Mouse (Mus musculus): ENCODE results near the gene Cog2. TPM values are rescaled to one million over a fixed set of nuclear protein-coding genes. Genes with fewer than 3 reads are reported as not detected.

The Cog2 gene
- polyA plus RNA-seq, 1 experiment from 2014 or later: 46.6 TPM

GRCm38 (mm10) chr8:124521946-124522345, 1.4 kb downstream of the Cog2 start:
- H3K9ac ChIP-seq (replicated peaks): no peak overlapping the region
- no peak overlapping the region for H3K27ac ChIP-seq (replicated peaks)
- peaks cover 13% of the 10 kb centered on the region for H3K4me1 ChIP-seq
- peaks cover 10% of the 10 kb centered on the region; the same call in 1 of the 2 replicates for H3K27me3 ChIP-seq
- no peaks in the 10 kb centered on the region for H3K9me3 ChIP-seq
- peak overlapping the region; percentile 85 for H3K4me2 ChIP-seq (replicated peaks)
- WGBS: 93% methylated on average over 6 of the region's 6 CpGs
- peaks cover 16% of the 10 kb centered on the region for H3K36me3 ChIP-seq
- peak overlapping the region; percentile 93 for H3K4me3 ChIP-seq
- ATAC-seq (ENCODE audit: low FRiP score, low read depth): no peak

GRCm38 (mm10) chr8:124526261-124526660, 5.7 kb downstream of the Cog2 start:
- Histone ChIP-seq H3K4me1 (peaks cover 11% of the 10 kb centered on the region), H3K4me2 (replicated peaks) (no peak overlapping the region), H3K9ac (replicated peaks) (no peak overlapping the region), H3K27me3 (no peaks in the 10 kb centered on the region), H3K36me3 (peaks cover 49% of the 10 kb centered on the region), H3K27ac (replicated peaks) (no peak overlapping the region), H3K4me3 (no peak overlapping the region), H3K9me3 (no peaks in the 10 kb centered on the region)
- no peak for ATAC-seq (ENCODE audit: low FRiP score, low read depth)
- 93% methylated on average over 11 of the region's 11 CpGs for WGBS

GRCm38 (mm10) chr8:124530076-124530475, 9.5 kb downstream of the Cog2 start:
- WGBS: 89% methylated on average over 14 of the region's 14 CpGs
- Histone ChIP-seq H3K9ac (replicated peaks) (no peak overlapping the region), H3K27ac (replicated peaks) (no peak overlapping the region), H3K4me2 (replicated peaks) (no peak overlapping the region), H3K4me1 (no peaks in the 10 kb centered on the region), H3K9me3 (no peaks in the 10 kb centered on the region), H3K36me3 (peaks cover 85% of the 10 kb centered on the region), H3K27me3 (no peaks in the 10 kb centered on the region), H3K4me3 (no peak overlapping the region)
- ATAC-seq (ENCODE audit: low FRiP score, low read depth): no peak

GRCm38 (mm10) chr8:124530556-124530955, 10.0 kb downstream of the Cog2 start:
- Histone ChIP-seq H3K27me3 (no peaks in the 10 kb centered on the region), H3K4me3 (no peak overlapping the region), H3K4me1 (no peaks in the 10 kb centered on the region), H3K36me3 (peaks cover 87% of the 10 kb centered on the region), H3K9me3 (no peaks in the 10 kb centered on the region), H3K9ac (replicated peaks) (no peak overlapping the region), H3K27ac (replicated peaks) (no peak overlapping the region), H3K4me2 (replicated peaks) (no peak overlapping the region)
- ATAC-seq (ENCODE audit: low FRiP score, low read depth): no peak
- 92% methylated on average over 7 of the region's 7 CpGs for WGBS

GRCm38 (mm10) chr8:124530996-124531395, 10.4 kb downstream of the Cog2 start:
- 88% methylated on average over 4 of the region's 4 CpGs for WGBS
- Histone ChIP-seq H3K27ac (replicated peaks) (no peak overlapping the region), H3K4me2 (replicated peaks) (no peak overlapping the region), H3K27me3 (no peaks in the 10 kb centered on the region), H3K9ac (replicated peaks) (no peak overlapping the region), H3K4me3 (no peak overlapping the region), H3K36me3 (peaks cover 87% of the 10 kb centered on the region), H3K9me3 (no peaks in the 10 kb centered on the region), H3K4me1 (no peaks in the 10 kb centered on the region)
- ATAC-seq (ENCODE audit: low FRiP score, low read depth): no peak

- Histone ChIP-seq H3K4me1 (no peaks in the 10 kb centered on the region), H3K27ac (replicated peaks) (no peak overlapping the region), H3K27me3 (no peaks in the 10 kb centered on the region), H3K4me3 (no peak overlapping the region), H3K9me3 (no peaks in the 10 kb centered on the region), H3K9ac (replicated peaks) (no peak overlapping the region), H3K36me3 (peaks cover 78% of the 10 kb centered on the region), H3K4me2 (replicated peaks) (no peak overlapping the region)
- no peak for ATAC-seq (ENCODE audit: low FRiP score, low read depth)
- WGBS: 97% methylated on average over 3 of the region's 3 CpGs
Observed at GRCm38 (mm10) chr8:124532626-124533025, 12.1 kb downstream of the Cog2 start.

GRCm38 (mm10) chr8:124535451-124535850, 14.9 kb downstream of the Cog2 start:
- no peak overlapping the region for H3K4me2 ChIP-seq (replicated peaks)
- peaks cover 89% of the 10 kb centered on the region for H3K36me3 ChIP-seq
- no peak overlapping the region for H3K27ac ChIP-seq (replicated peaks)
- no peaks in the 10 kb centered on the region for H3K9me3 ChIP-seq
- H3K9ac ChIP-seq (replicated peaks): no peak overlapping the region
- H3K4me1 ChIP-seq: no peaks in the 10 kb centered on the region
- H3K27me3 ChIP-seq: no peaks in the 10 kb centered on the region
- no peak overlapping the region for H3K4me3 ChIP-seq
- 94% methylated on average over 5 of the region's 5 CpGs for WGBS
- ATAC-seq (ENCODE audit: low FRiP score, low read depth): no peak

GRCm38 (mm10) chr8:124540906-124541305, 20.3 kb downstream of the Cog2 start:
- no peak overlapping the region for H3K4me3 ChIP-seq
- ATAC-seq (ENCODE audit: low FRiP score, low read depth): no peak
- H3K9ac ChIP-seq (replicated peaks): no peak overlapping the region
- no peak overlapping the region for H3K27ac ChIP-seq (replicated peaks)
- H3K4me1 ChIP-seq: no peaks in the 10 kb centered on the region
- peaks cover 91% of the 10 kb centered on the region for H3K36me3 ChIP-seq
- H3K9me3 ChIP-seq: no peaks in the 10 kb centered on the region
- WGBS: 95% methylated on average over 12 of the region's 12 CpGs
- H3K4me2 ChIP-seq (replicated peaks): no peak overlapping the region
- H3K27me3 ChIP-seq: no peaks in the 10 kb centered on the region

GRCm38 (mm10) chr8:124542001-124542400, 21.4 kb downstream of the Cog2 start:
- no peak overlapping the region for H3K9ac ChIP-seq (replicated peaks)
- no peaks in the 10 kb centered on the region for H3K27me3 ChIP-seq
- H3K9me3 ChIP-seq: no peaks in the 10 kb centered on the region
- H3K36me3 ChIP-seq: peaks cover 96% of the 10 kb centered on the region
- H3K27ac ChIP-seq (replicated peaks): no peak overlapping the region
- no peaks in the 10 kb centered on the region for H3K4me1 ChIP-seq
- no peak for ATAC-seq (ENCODE audit: low FRiP score, low read depth)
- WGBS: 95% methylated on average over 4 of the region's 4 CpGs
- no peak overlapping the region for H3K4me2 ChIP-seq (replicated peaks)
- H3K4me3 ChIP-seq: no peak overlapping the region

- Histone ChIP-seq H3K36me3 (peaks cover 99% of the 10 kb centered on the region), H3K9me3 (no peaks in the 10 kb centered on the region), H3K27ac (replicated peaks) (no peak overlapping the region), H3K4me2 (replicated peaks) (no peak overlapping the region), H3K27me3 (no peaks in the 10 kb centered on the region), H3K4me3 (no peak overlapping the region), H3K9ac (replicated peaks) (no peak overlapping the region), H3K4me1 (no peaks in the 10 kb centered on the region)
- 94% methylated on average over 5 of the region's 5 CpGs for WGBS
- no peak for ATAC-seq (ENCODE audit: low FRiP score, low read depth)
Observed at GRCm38 (mm10) chr8:124543272-124543671, 22.7 kb downstream of the Cog2 start.

GRCm38 (mm10) chr8:124546371-124546770, 25.8 kb downstream of the Cog2 start:
- no peaks in the 10 kb centered on the region for H3K27me3 ChIP-seq
- H3K4me3 ChIP-seq: no peak overlapping the region
- H3K9me3 ChIP-seq: no peaks in the 10 kb centered on the region
- H3K27ac ChIP-seq (replicated peaks): no peak overlapping the region
- H3K36me3 ChIP-seq: peaks cover 97% of the 10 kb centered on the region
- H3K4me2 ChIP-seq (replicated peaks): no peak overlapping the region
- 90% methylated on average over 6 of the region's 6 CpGs for WGBS
- no peaks in the 10 kb centered on the region for H3K4me1 ChIP-seq
- no peak overlapping the region for H3K9ac ChIP-seq (replicated peaks)
- ATAC-seq (ENCODE audit: low FRiP score, low read depth): no peak

GRCm38 (mm10) chr8:124546815-124547214, 26.2 kb downstream of the Cog2 start:
- Histone ChIP-seq H3K36me3 (peaks cover 97% of the 10 kb centered on the region), H3K4me1 (no peaks in the 10 kb centered on the region), H3K4me2 (replicated peaks) (no peak overlapping the region), H3K27ac (replicated peaks) (no peak overlapping the region), H3K9ac (replicated peaks) (no peak overlapping the region), H3K9me3 (no peaks in the 10 kb centered on the region), H3K27me3 (no peaks in the 10 kb centered on the region), H3K4me3 (no peak overlapping the region)
- 97% methylated on average over 7 of the region's 7 CpGs for WGBS
- ATAC-seq (ENCODE audit: low FRiP score, low read depth): no peak

- Histone ChIP-seq H3K9ac (replicated peaks) (no peak overlapping the region), H3K4me3 (no peak overlapping the region), H3K9me3 (no peaks in the 10 kb centered on the region), H3K4me1 (no peaks in the 10 kb centered on the region), H3K27ac (replicated peaks) (no peak overlapping the region), H3K27me3 (no peaks in the 10 kb centered on the region), H3K4me2 (replicated peaks) (no peak overlapping the region), H3K36me3 (peaks cover 97% of the 10 kb centered on the region)
- ATAC-seq (ENCODE audit: low FRiP score, low read depth): no peak
- WGBS: 76% methylated on average over 11 of the region's 11 CpGs
Observed at GRCm38 (mm10) chr8:124547269-124547668, 26.7 kb downstream of the Cog2 start.
